Mouse (Mus musculus): ENCODE measurements around the gene Suv39h2.

- TF ChIP-seq TCF12 (IDR thresholded peaks at IDR 0.05; ENCODE audit: low read depth, low read length) (peak; percentile 89), POLR2A (IDR thresholded peaks at IDR 0.05; ENCODE audit: low read depth, low read length) (peak; percentile 94), JUN (IDR thresholded peaks at IDR 0.05; ENCODE audit: insufficient read depth, low read depth, low read length) (no peak), ZC3H11A (IDR thresholded peaks at IDR 0.05; ENCODE audit: low read depth, low read length) (no peak), CTCF (conservative IDR thresholded peaks at IDR 0.05 in 1 of 2, IDR thresholded peaks at IDR 0.05 in 1 of 2; ENCODE audit: low read depth in 2 of 2, low read length in 2 of 2) (no peak), MEF2A (IDR thresholded peaks at IDR 0.05; ENCODE audit: borderline replicate concordance, low read depth, low read length) (peak; percentile 22; the same call in 1 of the 2 replicates), ZKSCAN1 (IDR thresholded peaks at IDR 0.05; ENCODE audit: borderline replicate concordance, low read depth, low read length) (no peak), EP300 (IDR thresholded peaks at IDR 0.05; ENCODE audit: low read length) (no peak), CHD1 (IDR thresholded peaks at IDR 0.05; ENCODE audit: low read depth, low read length) (no peak), SMC3 (IDR thresholded peaks at IDR 0.05; ENCODE audit: low read depth, low read length) (no peak), POLR2AphosphoS2 (IDR thresholded peaks at IDR 0.05; ENCODE audit: low read depth, low read length) (peak; percentile 74; the same call in 1 of the 2 replicates)
These were observed at the start of gene Suv39h2 for GRCm38 (mm10) chr2:3474861-3475283.

All from CH12.LX (cell line).